Mouse (Mus musculus): Measurements from ENCODE around the gene Fscb. TPM values are rescaled to one million over a fixed set of nuclear protein-coding genes. Genes with fewer than 3 reads are reported as not detected.

Gene Fscb
- polyA plus RNA-seq (2016; fragmentation: Nextera tagmentation; extraction: Ambion mirVana) = not detected in 2 replicates

DNA sequence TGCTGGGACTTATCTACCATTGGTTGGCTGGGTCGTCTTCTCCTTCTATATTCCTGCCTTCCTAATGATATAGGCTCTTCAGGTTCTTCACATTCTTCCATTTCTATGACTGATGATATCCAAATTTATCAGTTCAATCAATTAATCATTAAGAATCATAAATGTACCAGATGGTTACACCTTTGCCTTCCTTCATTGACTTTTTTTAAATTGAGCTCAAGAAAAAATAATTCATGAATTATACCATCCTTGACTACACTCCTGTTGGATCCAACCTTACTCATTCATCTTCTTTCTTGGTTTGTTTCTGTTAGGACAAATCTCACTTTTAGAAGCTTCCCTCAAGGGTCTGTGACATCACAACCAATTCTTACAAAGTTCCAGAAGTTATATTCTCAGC, at the start of gene Fscb:
Fscb (minus strand) TSS at position 101 of the 400 bp plus-strand sequence.
- Histone ChIP-seq H3K4me2 (no peak within 1 kb of the TSS), H3K4me3 (no peak within 1 kb of the TSS), H3K36me3 (no peaks in the 10 kb centered on the region), H3K27me3 (replicated peaks) (no peaks in the 10 kb centered on the region), H3K27ac (no peak within 1 kb of the TSS), H3K9me3 (replicated peaks) (no peaks in the 10 kb centered on the region), H3K4me1 (no peaks in the 10 kb centered on the region), H3K9ac (no peak within 1 kb of the TSS)
- ATAC-seq = no peak
- WGBS (ENCODE audit: insufficient replicate concordance) = 46% methylated on average over 1 of the region's 1 CpGs

GRCm38 (mm10) chr12:64516775-64517174, 42.3 kb upstream of the Fscb start:
- H3K9me3 ChIP-seq (replicated peaks) = no peaks in the 10 kb centered on the region
- no peak overlapping the region for H3K4me3 ChIP-seq
- H3K4me2 ChIP-seq = no peak overlapping the region
- 28% methylated on average over 2 of the region's 2 CpGs for WGBS (ENCODE audit: insufficient replicate concordance)
- no peak for ATAC-seq
- no peak overlapping the region for H3K9ac ChIP-seq
- no peaks in the 10 kb centered on the region for H3K4me1 ChIP-seq
- no peak overlapping the region for H3K27ac ChIP-seq
- no peaks in the 10 kb centered on the region for H3K36me3 ChIP-seq
- H3K27me3 ChIP-seq (replicated peaks) = no peaks in the 10 kb centered on the region

- Histone ChIP-seq H3K9ac (no peak overlapping the region), H3K36me3 (no peaks in the 10 kb centered on the region), H3K4me2 (no peak overlapping the region), H3K27ac (no peak overlapping the region), H3K4me1 (no peaks in the 10 kb centered on the region), H3K27me3 (replicated peaks) (no peaks in the 10 kb centered on the region), H3K4me3 (no peak overlapping the region), H3K9me3 (replicated peaks) (no peaks in the 10 kb centered on the region)
- 76% methylated on average over 1 of the region's 1 CpGs for WGBS (ENCODE audit: insufficient replicate concordance)
- ATAC-seq = no peak
Observed at GRCm38 (mm10) chr12:64513439-64513838, 38.9 kb upstream of the Fscb start.

DNA sequence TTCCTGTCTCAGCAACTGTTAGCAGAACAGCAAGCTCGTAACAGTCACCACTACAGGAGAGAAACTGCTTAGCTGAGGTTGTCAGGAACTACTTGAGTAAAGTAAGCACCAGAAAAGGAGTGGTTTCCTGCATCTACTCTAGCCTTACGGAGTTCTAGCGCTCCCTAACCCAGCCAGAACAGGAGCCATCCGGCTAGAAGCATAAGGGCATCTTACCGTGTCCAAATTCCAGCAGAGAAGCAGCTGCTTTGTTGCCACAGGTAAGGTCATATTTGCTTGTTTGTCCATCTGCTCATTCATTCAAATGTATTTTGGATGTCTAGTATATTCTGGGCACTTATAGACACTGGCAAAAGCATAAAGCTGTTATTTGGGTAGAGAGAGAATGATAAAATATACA, 23.2 kb upstream of the Fscb start:
- Histone ChIP-seq H3K4me2 (no peak overlapping the region), H3K9me3 (replicated peaks) (no peaks in the 10 kb centered on the region), H3K36me3 (no peaks in the 10 kb centered on the region), H3K27me3 (replicated peaks) (no peaks in the 10 kb centered on the region), H3K4me1 (no peaks in the 10 kb centered on the region), H3K9ac (no peak overlapping the region), H3K4me3 (no peak overlapping the region), H3K27ac (no peak overlapping the region)
- ATAC-seq = no peak
- WGBS (ENCODE audit: insufficient replicate concordance) = 58% methylated on average over 5 of the region's 5 CpGs

- no peak for ATAC-seq
- H3K4me2 ChIP-seq = no peak overlapping the region
- H3K4me3 ChIP-seq = no peak overlapping the region
- H3K27ac ChIP-seq = no peak overlapping the region
- no peaks in the 10 kb centered on the region for H3K27me3 ChIP-seq (replicated peaks)
- no peak overlapping the region for H3K9ac ChIP-seq
- no peaks in the 10 kb centered on the region for H3K9me3 ChIP-seq (replicated peaks)
- no peaks in the 10 kb centered on the region for H3K36me3 ChIP-seq
- no peaks in the 10 kb centered on the region for H3K4me1 ChIP-seq
- 44% methylated on average over 1 of the region's 1 CpGs for WGBS (ENCODE audit: insufficient replicate concordance)
Observed at GRCm38 (mm10) chr12:64473615-64474014, 875 bp downstream of the Fscb start.

DNA sequence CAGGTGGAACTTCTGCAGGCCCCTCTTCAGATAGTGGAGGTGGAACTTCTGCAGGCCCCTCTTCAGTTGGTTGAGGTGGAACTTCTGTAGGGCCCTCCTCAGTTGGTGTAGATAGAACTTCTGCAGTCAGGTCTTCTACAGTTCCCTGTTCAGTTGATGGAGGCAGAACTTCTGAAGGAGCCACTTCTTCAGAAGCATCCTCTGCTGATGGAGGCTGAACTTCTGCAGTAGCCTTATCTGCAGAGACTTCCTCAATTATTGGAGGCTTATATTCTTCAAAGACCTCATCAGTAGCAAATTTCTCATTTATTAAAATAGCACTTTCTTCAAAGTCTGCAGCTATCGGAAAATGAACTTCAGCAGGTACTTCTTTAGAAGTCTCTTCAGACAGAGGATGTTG, 1.4 kb downstream of the Fscb start:
- no peaks in the 10 kb centered on the region for H3K36me3 ChIP-seq
- H3K4me2 ChIP-seq = no peak overlapping the region
- no peaks in the 10 kb centered on the region for H3K9me3 ChIP-seq (replicated peaks)
- H3K27ac ChIP-seq = no peak overlapping the region
- WGBS (ENCODE audit: insufficient replicate concordance) = 52% methylated on average over 1 of the region's 1 CpGs
- H3K4me1 ChIP-seq = no peaks in the 10 kb centered on the region
- no peak overlapping the region for H3K4me3 ChIP-seq
- no peak for ATAC-seq
- no peaks in the 10 kb centered on the region for H3K27me3 ChIP-seq (replicated peaks)
- H3K9ac ChIP-seq = no peak overlapping the region

GRCm38 (mm10) chr12:64455228-64455627, 19.3 kb downstream of the Fscb start:
- no peak for ATAC-seq

GRCm38 (mm10) chr12:64449911-64450310, 24.6 kb downstream of the Fscb start:
- H3K4me3 ChIP-seq = no peak overlapping the region
- no peak overlapping the region for H3K9ac ChIP-seq
- no peak for ATAC-seq
- no peak overlapping the region for H3K27ac ChIP-seq
- H3K36me3 ChIP-seq = no peaks in the 10 kb centered on the region
- WGBS (ENCODE audit: insufficient replicate concordance) = 70% methylated on average over 9 of the region's 9 CpGs
- H3K27me3 ChIP-seq (replicated peaks) = no peaks in the 10 kb centered on the region
- H3K4me1 ChIP-seq = no peaks in the 10 kb centered on the region
- no peaks in the 10 kb centered on the region for H3K9me3 ChIP-seq (replicated peaks)
- H3K4me2 ChIP-seq = no peak overlapping the region

More at GRCm38 (mm10) chr12:64455228-64455627, 19.3 kb downstream of the Fscb start:
- Histone ChIP-seq H3K4me3 (no peak overlapping the region), H3K4me2 (no peak overlapping the region), H3K27ac (no peak overlapping the region), H3K4me1 (no peaks in the 10 kb centered on the region), H3K9ac (no peak overlapping the region), H3K27me3 (replicated peaks) (no peaks in the 10 kb centered on the region), H3K9me3 (replicated peaks) (no peaks in the 10 kb centered on the region), H3K36me3 (no peaks in the 10 kb centered on the region)

GRCm38 (mm10) chr12:64436675-64437074, 37.8 kb downstream of the Fscb start:
- WGBS (ENCODE audit: insufficient replicate concordance) = 40% methylated on average over 2 of the region's 2 CpGs
- no peak overlapping the region for H3K4me3 ChIP-seq
- H3K9me3 ChIP-seq (replicated peaks) = no peaks in the 10 kb centered on the region
- no peak overlapping the region for H3K27ac ChIP-seq
- no peaks in the 10 kb centered on the region for H3K4me1 ChIP-seq
- H3K9ac ChIP-seq = no peak overlapping the region
- H3K27me3 ChIP-seq (replicated peaks) = no peaks in the 10 kb centered on the region
- H3K36me3 ChIP-seq = no peaks in the 10 kb centered on the region
- ATAC-seq = no peak
- H3K4me2 ChIP-seq = no peak overlapping the region
